Mouse (Mus musculus) embryonic facial prominence, embryonic 10.5 days (tissue): ENCODE measurements around the gene Apobec3. TPM values are rescaled to one million over a fixed set of nuclear protein-coding genes. Genes with fewer than 3 reads are reported as not detected.

ENCODE experiments used
- DNase-seq: peaks from one replicate; pipeline ENCODE4 v3.0.0-alpha.2; 2017; ENCODE audit warnings: low spot score
- H3K27ac ChIP-seq: fragments of 300-500 bp; sonication (generic); replicated peaks from 2 replicates; pipeline ENCODE4 v1.5.1; 2016; ENCODE audit warnings: mild to moderate bottlenecking
- H3K27me3 ChIP-seq: fragments of 300-500 bp; sonication (generic); replicated peaks from 2 replicates; pipeline ENCODE4 v1.6.1; 2016; ENCODE audit warnings: low read depth, mild to moderate bottlenecking; ENCODE audit not compliant: poor library complexity, severe bottlenecking
- H3K36me3 ChIP-seq: fragments of 300-500 bp; sonication (generic); replicated peaks from 2 replicates; pipeline ENCODE4 v1.6.1; 2016; ENCODE audit warnings: mild to moderate bottlenecking, moderate library complexity
- H3K4me1 ChIP-seq: fragments of 300-500 bp; sonication (generic); 2 replicates; pipeline ENCODE4 v1.6.1; 2016
- H3K4me3 ChIP-seq: fragments of 300-500 bp; sonication (generic); 2 replicates; pipeline ENCODE4 v1.5.1; 2016; ENCODE audit warnings: mild to moderate bottlenecking, moderate library complexity
- H3K9me3 ChIP-seq: fragments of 300-500 bp; sonication (generic); 2 replicates; pipeline ENCODE4 v1.6.1; 2016; ENCODE audit warnings: mild to moderate bottlenecking
- WGBS: fragments of 180-500 bp; shearing (Covaris S2); methylation state at CpG from one replicate; pipeline ENCODE4 v1.1.7; 2016; 5-methylcytosine and 5-hydroxymethylcytosine counted together
- polyA plus RNA-seq: library from polyadenylated mRNA; unstranded; fragments of >200 nt; fragmentation: Nextera tagmentation; extraction: Ambion mirVana; gene quantifications from 2 replicates; pipeline ENCODE4 v1.2.1, GENCODE M21; 2016

Gene Apobec3
- 7.7 and 8.4 TPM in 2 replicates for polyA plus RNA-seq

DNA sequence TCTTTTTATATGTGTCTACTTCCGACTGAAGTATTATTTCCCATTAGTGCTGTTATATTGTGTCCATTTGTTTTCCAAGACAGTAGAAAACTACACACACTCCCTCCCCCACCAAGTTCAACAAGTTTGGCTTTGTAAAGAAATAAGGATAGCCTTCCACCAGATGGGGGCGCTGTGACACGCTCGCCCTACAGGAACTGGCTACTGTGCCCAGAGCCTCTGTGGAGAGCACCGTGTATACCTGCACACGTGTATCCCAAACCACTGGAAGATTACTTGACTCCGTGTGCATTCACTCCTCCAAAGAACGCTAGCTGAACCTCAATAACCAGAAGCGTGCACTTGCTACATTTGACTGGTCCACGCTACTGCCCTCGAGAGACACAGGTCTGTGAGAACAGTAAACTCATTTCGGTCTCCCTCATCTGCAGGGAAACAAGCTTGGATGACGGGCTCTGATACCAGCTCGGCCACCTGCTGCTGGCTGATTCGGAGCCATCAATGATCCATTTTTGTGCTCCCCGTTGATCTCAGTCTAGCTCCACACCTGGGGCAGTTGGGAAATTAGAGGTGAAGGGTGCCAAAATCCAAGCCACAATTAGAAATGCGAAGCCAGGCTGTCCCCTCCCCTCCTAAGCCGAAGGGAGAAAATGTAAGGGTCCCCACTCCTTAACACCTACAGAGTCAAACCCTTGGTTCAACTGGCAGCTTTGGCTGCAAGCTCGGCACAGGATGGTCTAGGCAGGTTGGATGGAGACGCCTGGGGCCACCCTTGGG lies at the start of gene Apobec3:
Apobec3 (plus strand) TSS at position 224 of the 777 bp plus-strand sequence.
- peak within 1 kb of the TSS; percentile 75 for H3K27ac ChIP-seq
- 2% methylated on average over 20 of the region's 20 CpGs for WGBS
- H3K27me3 ChIP-seq, result peaks cover 41% of the 10 kb centered on the region

GRCm38 (mm10) chr15:79842985-79843384 lies 48.5 kb upstream of the Apobec3 start:
- 88% methylated on average over 3 of the region's 3 CpGs for WGBS
- no peaks in the 10 kb centered on the region for H3K9me3 ChIP-seq
- H3K36me3 ChIP-seq, result no peaks in the 10 kb centered on the region
- H3K27me3 ChIP-seq, result peaks cover 16% of the 10 kb centered on the region; the same call in 1 of the 2 replicates
- peaks cover 13% of the 10 kb centered on the region for H3K4me1 ChIP-seq
- no peak for DNase-seq
- H3K4me3 ChIP-seq, result no peak overlapping the region
- H3K27ac ChIP-seq, result no peak overlapping the region

More for the DNA sequence above, at the start of gene Apobec3:
- no peaks in the 10 kb centered on the region for H3K36me3 ChIP-seq
- no peaks in the 10 kb centered on the region for H3K9me3 ChIP-seq
- peaks cover 30% of the 10 kb centered on the region for H3K4me1 ChIP-seq
- DNase-seq, result peak; percentile 75
- peak within 1 kb of the TSS; percentile 56 for H3K4me3 ChIP-seq

DNA sequence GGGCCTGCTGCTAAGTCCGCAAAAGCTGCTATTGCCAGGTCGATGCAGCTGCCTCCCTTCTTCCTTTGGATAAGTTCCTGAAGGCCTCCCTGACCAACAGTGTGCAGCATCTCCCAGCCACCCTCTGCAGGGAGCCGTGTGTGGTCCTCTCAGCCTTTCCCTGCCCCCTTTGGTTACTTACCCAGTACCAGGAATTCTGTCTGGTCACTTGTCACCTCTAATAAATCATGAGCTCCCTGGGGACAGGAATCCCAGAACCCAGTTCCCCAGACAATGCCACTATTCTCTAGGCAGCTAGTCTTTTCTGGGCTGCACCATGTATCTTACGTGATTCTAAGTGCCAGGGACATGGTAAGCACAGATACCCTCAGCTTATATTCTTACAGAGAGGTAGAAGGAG lies 45.5 kb upstream of the Apobec3 start:
- Histone ChIP-seq H3K9me3 (no peaks in the 10 kb centered on the region; the same call in 1 of the 2 replicates), H3K27ac (no peak overlapping the region), H3K4me3 (no peak overlapping the region), H3K36me3 (no peaks in the 10 kb centered on the region), H3K27me3 (peaks cover 12% of the 10 kb centered on the region; the same call in 1 of the 2 replicates), H3K4me1 (peaks cover 15% of the 10 kb centered on the region)
- no peak for DNase-seq
- 73% methylated on average over 4 of the region's 4 CpGs for WGBS

DNA sequence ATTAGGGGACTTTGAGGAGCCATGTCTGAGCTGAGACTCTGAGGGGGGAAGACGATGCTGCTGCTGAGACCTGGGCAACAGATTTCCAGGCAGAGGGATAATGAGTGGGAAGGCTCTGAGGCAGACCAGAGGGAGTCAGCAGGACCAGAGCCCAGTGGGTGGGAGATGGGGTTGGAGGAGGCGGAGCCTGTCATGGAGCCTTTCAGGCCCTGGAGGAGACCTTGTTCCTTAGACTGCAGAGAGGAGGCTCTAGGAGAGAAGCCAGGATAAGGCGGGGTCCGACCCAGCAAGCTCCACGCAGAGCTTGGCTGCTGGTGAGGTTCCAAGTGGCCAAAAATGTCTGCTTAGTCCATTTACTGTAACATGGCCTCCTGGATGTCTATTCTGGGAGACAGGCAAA lies 44.4 kb upstream of the Apobec3 start:
- H3K4me1 ChIP-seq, result peaks cover 15% of the 10 kb centered on the region
- no peak overlapping the region for H3K4me3 ChIP-seq
- H3K9me3 ChIP-seq, result no peaks in the 10 kb centered on the region; the same call in 1 of the 2 replicates
- no peaks in the 10 kb centered on the region for H3K36me3 ChIP-seq
- H3K27me3 ChIP-seq, result peaks cover 8% of the 10 kb centered on the region; the same call in 1 of the 2 replicates
- DNase-seq, result no peak
- WGBS, result 21% methylated on average over 5 of the region's 5 CpGs
- no peak overlapping the region for H3K27ac ChIP-seq

DNA sequence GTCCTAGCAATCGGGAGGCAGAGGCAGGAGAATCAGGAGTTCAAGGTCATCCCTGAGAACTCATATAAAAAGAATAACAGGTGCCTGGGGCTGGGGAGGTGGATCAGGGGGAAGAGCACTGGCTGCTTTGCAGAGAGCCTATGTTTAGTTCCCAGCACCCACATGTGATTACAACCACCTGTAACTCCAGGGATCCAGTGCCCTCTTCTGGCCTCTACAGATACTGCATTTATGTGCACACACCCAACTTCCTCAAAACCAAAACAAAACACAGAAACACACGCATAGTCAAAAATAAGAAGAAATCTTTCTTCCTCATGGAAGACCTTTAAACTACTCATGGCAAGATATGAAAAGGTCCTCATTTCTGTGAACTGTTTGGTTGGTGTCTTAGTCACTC lies 41.3 kb upstream of the Apobec3 start:
- Histone ChIP-seq H3K36me3 (no peaks in the 10 kb centered on the region), H3K9me3 (no peaks in the 10 kb centered on the region; the same call in 1 of the 2 replicates), H3K4me1 (peaks cover 15% of the 10 kb centered on the region), H3K27ac (no peak overlapping the region), H3K4me3 (no peak overlapping the region), H3K27me3 (peaks cover 8% of the 10 kb centered on the region; the same call in 1 of the 2 replicates)
- WGBS, result 95% methylated on average over 2 of the region's 2 CpGs
- DNase-seq, result no peak

DNA sequence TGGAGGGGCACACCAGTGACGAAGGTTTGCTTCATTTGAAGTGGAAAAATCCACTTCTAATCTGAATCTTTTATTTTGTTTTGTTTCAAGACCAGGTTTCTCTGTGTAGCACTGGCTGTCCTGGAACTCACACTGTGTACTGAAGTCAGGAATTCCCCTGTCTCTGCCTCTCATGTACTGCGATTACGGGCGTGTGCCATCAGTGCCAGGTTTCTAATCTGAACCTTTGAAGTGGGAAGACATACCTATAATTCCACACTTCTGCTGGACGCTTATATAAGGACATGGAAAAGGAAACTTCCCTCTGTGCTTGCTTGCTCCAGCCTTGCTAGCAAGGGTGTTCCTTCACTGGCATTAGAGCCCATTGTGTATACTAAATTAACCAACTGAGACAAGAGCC lies 32.5 kb upstream of the Apobec3 start:
- no peaks in the 10 kb centered on the region for H3K27me3 ChIP-seq
- H3K4me1 ChIP-seq, result peaks cover 5% of the 10 kb centered on the region; the same call in 1 of the 2 replicates
- H3K36me3 ChIP-seq, result no peaks in the 10 kb centered on the region
- H3K9me3 ChIP-seq, result no peaks in the 10 kb centered on the region
- DNase-seq, result no peak
- no peak overlapping the region for H3K4me3 ChIP-seq
- WGBS, result 85% methylated on average over 5 of the region's 5 CpGs
- H3K27ac ChIP-seq, result no peak overlapping the region

DNA sequence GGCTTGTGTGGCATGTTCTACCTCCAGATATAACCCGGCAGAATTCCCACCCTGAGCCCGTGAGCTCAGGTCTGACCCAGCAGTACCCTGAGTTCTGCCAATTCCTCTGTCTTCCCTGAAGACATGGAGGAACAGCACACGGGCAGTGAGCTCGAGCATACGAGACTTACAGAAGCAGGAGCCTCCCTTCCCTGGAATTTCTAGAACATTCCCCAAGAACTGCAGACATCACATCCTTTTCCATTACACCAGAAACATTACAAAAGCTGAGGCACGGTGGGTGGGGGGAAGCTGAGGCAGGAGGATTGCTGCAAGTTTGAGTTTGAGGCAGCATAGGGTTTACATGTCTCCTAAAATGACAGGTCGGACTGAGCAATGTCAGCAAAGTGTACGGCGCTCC lies 31.6 kb upstream of the Apobec3 start:
- DNase-seq, result no peak
- no peaks in the 10 kb centered on the region for H3K27me3 ChIP-seq
- no peaks in the 10 kb centered on the region for H3K36me3 ChIP-seq
- H3K27ac ChIP-seq, result no peak overlapping the region
- H3K9me3 ChIP-seq, result no peaks in the 10 kb centered on the region
- peaks cover 5% of the 10 kb centered on the region; the same call in 1 of the 2 replicates for H3K4me1 ChIP-seq
- 89% methylated on average over 9 of the region's 9 CpGs for WGBS
- H3K4me3 ChIP-seq, result no peak overlapping the region

DNA sequence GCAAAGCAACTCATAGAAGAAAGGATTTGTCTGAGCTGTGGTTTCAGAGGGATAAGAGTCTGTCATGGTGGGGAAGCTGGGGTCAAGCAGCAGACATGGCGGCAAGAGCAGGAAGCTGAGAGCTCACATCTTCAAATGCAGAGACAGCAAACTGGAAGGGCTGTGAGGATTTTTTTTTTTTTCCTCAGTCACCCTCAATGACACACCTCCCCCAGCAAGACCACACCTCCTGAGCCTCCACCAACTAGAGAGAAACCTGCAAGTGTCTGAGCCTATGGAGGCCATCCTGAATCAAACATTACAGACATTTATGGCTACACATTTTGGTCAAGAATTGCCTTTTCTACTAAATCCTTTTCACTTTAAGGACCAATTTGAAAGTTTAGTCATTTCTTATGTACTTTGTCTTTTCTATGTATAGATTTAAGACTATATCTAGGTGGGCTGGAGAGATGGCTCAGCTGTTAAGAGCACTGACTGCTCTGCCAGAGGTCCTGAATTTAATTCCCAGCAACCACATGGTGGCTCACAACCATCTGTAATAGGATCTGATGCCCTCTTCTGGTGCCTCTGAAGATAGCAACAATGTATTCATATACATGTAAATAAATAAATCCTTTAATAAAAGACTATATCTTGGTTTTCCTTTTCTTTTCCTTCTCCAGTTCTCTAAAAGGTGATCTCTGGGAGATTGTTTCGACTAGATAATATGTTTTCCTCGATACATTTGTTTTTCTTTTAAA lies 24.0 kb upstream of the Apobec3 start:
- no peaks in the 10 kb centered on the region for H3K4me1 ChIP-seq
- H3K9me3 ChIP-seq, result peaks cover 4% of the 10 kb centered on the region; the same call in 1 of the 2 replicates
- no peak for DNase-seq
- H3K4me3 ChIP-seq, result no peak overlapping the region
- no peaks in the 10 kb centered on the region for H3K36me3 ChIP-seq
- H3K27me3 ChIP-seq, result no peaks in the 10 kb centered on the region
- 91% methylated on average over 3 of the region's 3 CpGs for WGBS
- no peak overlapping the region for H3K27ac ChIP-seq

GRCm38 (mm10) chr15:79873545-79873944 lies 17.9 kb upstream of the Apobec3 start:
- DNase-seq, result no peak
- Histone ChIP-seq H3K9me3 (peaks cover 4% of the 10 kb centered on the region; the same call in 1 of the 2 replicates), H3K4me3 (no peak overlapping the region), H3K27ac (no peak overlapping the region), H3K4me1 (no peaks in the 10 kb centered on the region), H3K36me3 (no peaks in the 10 kb centered on the region), H3K27me3 (no peaks in the 10 kb centered on the region)
- WGBS, result 93% methylated on average over 8 of the region's 8 CpGs

DNA sequence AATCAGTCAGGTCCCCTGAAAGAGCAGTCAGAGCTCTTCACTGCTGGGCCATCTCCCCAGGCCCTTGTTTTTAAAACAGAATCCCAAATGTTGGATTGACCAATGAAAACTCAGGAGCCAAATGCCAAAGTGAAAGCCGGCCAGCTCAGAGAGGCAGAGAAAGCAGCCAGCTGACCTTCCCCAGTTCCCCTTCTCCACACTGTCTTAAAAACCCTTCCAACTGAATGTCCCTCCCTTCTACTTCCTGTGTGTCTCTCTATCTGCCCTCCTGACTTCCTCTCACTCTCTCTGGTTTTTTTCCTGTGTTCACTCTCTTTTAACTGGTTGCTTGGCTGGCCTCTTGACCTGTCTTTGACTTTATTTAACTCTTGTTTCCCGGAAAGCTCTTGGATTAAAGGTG lies 17.5 kb upstream of the Apobec3 start:
- no peak overlapping the region for H3K27ac ChIP-seq
- peaks cover 4% of the 10 kb centered on the region; the same call in 1 of the 2 replicates for H3K9me3 ChIP-seq
- 60% methylated on average over 2 of the region's 2 CpGs for WGBS
- H3K27me3 ChIP-seq, result no peaks in the 10 kb centered on the region
- DNase-seq, result no peak
- H3K36me3 ChIP-seq, result no peaks in the 10 kb centered on the region
- no peaks in the 10 kb centered on the region for H3K4me1 ChIP-seq
- H3K4me3 ChIP-seq, result no peak overlapping the region

DNA sequence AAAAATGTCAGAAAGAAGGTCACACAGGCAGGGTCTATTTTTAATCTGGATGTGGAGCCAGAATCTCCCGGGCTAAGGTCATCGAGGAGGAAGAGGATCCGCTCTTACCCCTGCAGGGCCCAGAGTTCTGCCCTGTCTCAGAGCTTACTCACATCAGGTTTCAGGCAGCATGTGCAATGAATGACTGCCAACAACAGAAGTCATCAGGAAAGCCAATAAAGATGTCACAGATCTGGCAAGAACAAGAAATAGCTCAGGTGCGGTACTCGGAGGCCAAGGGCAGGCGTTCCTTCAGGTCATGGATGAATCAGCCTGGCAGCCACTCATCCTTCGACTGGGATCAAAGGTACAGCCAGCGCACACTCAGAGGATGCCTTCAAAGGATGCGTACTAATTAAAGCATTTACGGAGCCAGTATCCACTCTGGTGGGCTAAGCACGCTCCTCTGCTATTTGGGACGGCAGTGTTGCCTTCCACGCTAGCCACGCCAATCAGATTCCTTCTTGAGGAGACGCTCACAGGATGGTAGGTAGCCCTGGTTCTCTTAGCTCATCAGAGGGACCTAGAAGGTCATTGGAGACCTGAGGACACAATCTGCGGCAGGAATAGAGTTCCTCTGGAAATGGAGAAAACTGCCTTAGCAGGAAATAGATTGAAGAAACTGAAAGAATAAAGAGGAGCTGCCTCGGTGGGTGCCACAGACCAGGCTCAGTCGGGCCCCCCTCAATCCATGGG lies 16.0 kb upstream of the Apobec3 start:
- Histone ChIP-seq H3K36me3 (no peaks in the 10 kb centered on the region), H3K27ac (no peak overlapping the region), H3K9me3 (no peaks in the 10 kb centered on the region), H3K4me1 (no peaks in the 10 kb centered on the region), H3K27me3 (no peaks in the 10 kb centered on the region), H3K4me3 (no peak overlapping the region)
- no peak for DNase-seq
- 92% methylated on average over 18 of the region's 18 CpGs for WGBS

DNA sequence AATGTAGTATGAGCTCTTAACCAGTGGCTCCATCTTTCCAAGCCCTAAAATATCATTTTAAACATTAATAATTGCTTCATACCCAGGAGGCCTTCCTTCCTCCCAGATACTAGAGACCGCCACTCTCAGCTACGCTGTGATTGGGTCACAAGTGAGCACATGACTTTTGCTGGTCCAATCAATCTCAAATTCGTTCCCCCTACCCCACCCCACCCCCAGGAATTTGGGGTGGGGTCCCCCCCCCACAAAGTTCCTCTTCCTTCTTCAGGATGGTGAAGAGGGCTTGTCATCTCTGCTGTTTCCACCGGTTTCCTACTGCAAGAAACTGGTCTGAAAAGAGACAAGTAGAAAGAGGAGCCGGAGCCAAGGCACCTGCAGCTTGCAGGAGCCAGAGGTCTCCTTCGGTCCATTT lies 12.7 kb upstream of the Apobec3 start:
- 77% methylated on average over 6 of the region's 6 CpGs for WGBS
- peaks cover 18% of the 10 kb centered on the region for H3K27me3 ChIP-seq
- H3K27ac ChIP-seq, result no peak overlapping the region; the same call in 1 of the 2 replicates
- H3K4me3 ChIP-seq, result no peak overlapping the region
- no peaks in the 10 kb centered on the region for H3K36me3 ChIP-seq
- DNase-seq, result no peak
- H3K9me3 ChIP-seq, result no peaks in the 10 kb centered on the region
- H3K4me1 ChIP-seq, result peaks cover 6% of the 10 kb centered on the region
